Mouse (Mus musculus): ENCODE measurements around the gene Prkrip1.

GRCm38 (mm10) chr5:136236611-136237010, 37.8 kb upstream of the Prkrip1 start:
- TF ChIP-seq CTCF (IDR thresholded peaks at IDR 0.05; ENCODE audit: low read depth) (no peak), EP300 (optimal IDR thresholded peaks at IDR 0.05) (no peak)
